Mouse (Mus musculus): ENCODE data around the gene Olfr1015. TPM values are rescaled to one million over a fixed set of nuclear protein-coding genes. Genes with fewer than 3 reads are reported as not detected.

The Olfr1015 gene
- total RNA-seq (2023): not detected in 2 replicates

DNA sequence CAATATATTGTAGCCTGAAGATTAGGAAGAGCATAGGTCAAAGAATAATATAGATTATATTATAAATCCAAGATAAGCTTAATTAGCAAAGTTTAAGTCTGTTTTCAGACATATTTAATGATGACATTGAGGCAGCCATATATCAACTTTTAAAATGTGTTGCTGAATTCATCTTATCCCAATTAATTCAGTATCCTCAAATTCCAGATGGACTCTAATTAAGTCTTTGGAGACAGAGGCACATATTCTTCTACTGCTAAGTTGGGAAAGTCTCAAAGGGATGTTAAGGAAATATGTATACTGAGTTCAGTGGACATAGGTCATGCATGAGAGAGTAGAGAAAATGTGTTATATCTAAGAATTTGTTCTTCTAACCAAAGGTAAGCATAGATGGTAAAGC, at the start of gene Olfr1015:
Gene Olfr1015 (plus strand): TSS at position 301 of the 400 bp plus-strand sequence.

DNA sequence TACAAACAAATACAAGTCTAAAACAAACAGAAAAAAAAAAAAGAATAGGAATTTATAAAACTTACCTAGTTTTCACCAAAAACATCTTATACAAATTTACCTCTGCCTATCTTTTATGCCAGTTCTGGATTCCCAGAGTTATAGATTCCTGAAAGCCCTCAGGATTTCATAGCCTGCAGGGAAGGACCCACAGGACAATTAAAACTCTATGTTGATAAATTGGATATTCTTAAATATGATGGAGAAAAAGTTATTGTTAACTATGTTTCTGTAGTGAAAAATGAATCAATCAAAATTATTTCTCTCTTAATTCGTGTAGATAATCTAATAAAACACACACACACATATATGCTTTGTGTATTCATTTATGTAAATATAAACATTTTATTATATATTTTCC, 19.2 kb upstream of the Olfr1015 start, which contains the start of gene Olfr1012:
Gene Olfr1012 (minus strand): TSS at position 101 of the 400 bp plus-strand sequence.

DNA sequence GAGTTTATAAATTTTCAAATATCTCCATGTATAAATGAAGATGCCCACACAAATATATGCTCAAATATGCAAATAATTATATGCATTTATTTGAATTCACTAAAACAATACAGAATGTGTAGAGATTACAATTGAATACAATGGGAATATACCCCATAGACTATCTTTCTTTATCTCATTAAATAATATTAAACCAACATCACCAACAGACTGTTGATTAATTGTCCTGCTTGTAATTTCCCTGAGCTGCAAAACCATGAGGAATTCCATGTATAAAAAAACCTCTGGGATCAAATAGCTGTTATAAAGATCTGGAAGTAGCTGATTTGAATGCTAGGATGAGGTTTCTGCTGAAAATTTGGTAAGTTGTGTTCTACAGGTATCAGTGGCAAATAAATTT, 15.0 kb upstream of the Olfr1015 start, which contains the start of gene Olfr1013:
Gene Olfr1013 (plus strand): TSS at position 301 of the 400 bp plus-strand sequence.

DNA sequence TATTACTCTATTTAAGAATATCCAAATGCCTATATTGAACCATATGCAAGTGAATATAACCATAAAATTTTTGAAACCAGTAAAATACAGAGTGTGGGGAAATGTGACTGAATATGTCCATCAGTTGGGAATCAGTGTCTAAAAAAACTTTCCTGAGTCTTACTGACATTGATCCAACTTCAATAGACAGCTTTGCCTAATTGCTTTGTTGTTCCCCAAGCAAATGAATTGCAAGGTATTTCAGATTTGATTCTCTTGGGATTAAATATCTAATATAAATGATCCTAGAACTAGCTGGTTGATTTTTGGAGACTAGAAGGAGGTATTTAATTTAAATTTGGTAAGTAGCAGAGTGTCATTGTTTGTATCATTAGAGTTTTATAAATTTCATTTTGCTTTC, 9.4 kb upstream of the Olfr1015 start, which contains the start of gene Olfr1014:
Gene Olfr1014 (plus strand): TSS at position 301 of the 400 bp plus-strand sequence.

DNA sequence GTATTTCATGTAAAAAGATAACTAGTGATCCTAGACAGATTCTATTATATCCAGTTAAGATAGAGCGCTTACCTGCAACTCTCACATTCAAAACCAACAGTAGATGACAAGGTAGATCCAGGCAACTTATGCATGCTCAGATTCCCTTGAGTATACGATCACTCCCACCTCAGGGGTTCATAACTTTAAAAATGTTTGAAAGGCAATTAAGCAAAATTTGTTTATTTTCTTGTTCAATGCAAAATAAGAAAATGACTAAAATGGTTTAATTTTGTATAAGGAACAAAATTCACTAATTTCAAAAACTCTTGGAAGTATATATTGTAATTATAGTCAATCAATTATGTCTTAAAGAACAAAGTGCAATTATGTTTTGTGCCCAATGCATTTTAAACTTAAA, 20.6 kb downstream of the Olfr1015 start, which contains the start of gene Olfr1016:
Gene Olfr1016 (minus strand): TSS at position 101 of the 400 bp plus-strand sequence.

DNA sequence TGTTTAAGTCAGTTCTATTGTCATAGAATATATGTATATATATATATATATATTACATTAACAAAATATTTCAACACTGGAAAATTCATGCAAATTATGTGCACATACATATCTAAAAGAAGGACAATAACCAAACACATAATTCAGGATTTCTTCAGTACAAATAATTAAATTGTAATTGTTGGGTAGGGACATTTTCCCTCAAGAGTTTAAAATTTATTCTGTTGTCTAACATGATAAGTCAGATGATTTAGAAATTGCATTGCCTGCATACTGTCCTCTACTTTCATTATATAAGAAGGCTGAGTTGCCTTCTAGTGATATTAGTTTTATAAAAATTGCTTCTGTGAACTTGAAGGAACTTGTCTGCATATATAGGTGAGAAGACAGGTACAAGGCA, 36.4 kb downstream of the Olfr1015 start, which contains the start of gene Olfr1018:
Gene Olfr1018 (plus strand): TSS at position 301 of the 400 bp plus-strand sequence.

Other genes starting within 250 kb of the Olfr1015 start
- gene Olfr996, start 202.8 kb upstream of the Olfr1015 start, total RNA-seq (2023): not detected in 2 replicates
- gene Olfr998, start 193.1 kb upstream of the Olfr1015 start, total RNA-seq (2023): not detected in 2 replicates
- gene Olfr1000, start 170.1 kb upstream of the Olfr1015 start, total RNA-seq (2023): not detected in 2 replicates
- gene Olfr1002, start 131.3 kb upstream of the Olfr1015 start, total RNA-seq (2023): not detected in 2 replicates
- not detected in 2 replicates for gene Olfr154, start 117.6 kb upstream of the Olfr1015 start, total RNA-seq (2023)
- not detected in 2 replicates for gene Olfr1006, start 103.2 kb upstream of the Olfr1015 start, total RNA-seq (2023)
- gene Olfr1008, start 92.6 kb upstream of the Olfr1015 start, total RNA-seq (2023): not detected in 2 replicates
- not detected in 2 replicates for gene Olfr1009, start 66.6 kb upstream of the Olfr1015 start, total RNA-seq (2023)
- gene Olfr1012, start 19.3 kb upstream of the Olfr1015 start, total RNA-seq (2023): not detected in 2 replicates
- gene Olfr1013, start 14.9 kb upstream of the Olfr1015 start, total RNA-seq (2023): not detected in 2 replicates
- not detected in 2 replicates for gene Olfr1014, start 9.3 kb upstream of the Olfr1015 start, total RNA-seq (2023)
- gene Olfr1016, start 20.5 kb downstream of the Olfr1015 start, total RNA-seq (2023): not detected in 2 replicates
- not detected in 2 replicates for gene Olfr1018, start 36.5 kb downstream of the Olfr1015 start, total RNA-seq (2023)
- not detected in 2 replicates for gene Olfr1019, start 63.5 kb downstream of the Olfr1015 start, total RNA-seq (2023)
- not detected in 2 replicates for gene Olfr1020, start 65.0 kb downstream of the Olfr1015 start, total RNA-seq (2023)
- not detected in 2 replicates for gene Olfr1022, start 86.6 kb downstream of the Olfr1015 start, total RNA-seq (2023)
- gene Olfr1023, start 103.6 kb downstream of the Olfr1015 start, total RNA-seq (2023): not detected in 2 replicates
- not detected in 2 replicates for gene Olfr1024, start 123.0 kb downstream of the Olfr1015 start, total RNA-seq (2023)
- not detected in 2 replicates for gene Olfr1025-ps1, start 133.2 kb downstream of the Olfr1015 start, total RNA-seq (2023)
- gene Olfr1026, start 139.5 kb downstream of the Olfr1015 start, total RNA-seq (2023): not detected in 2 replicates
- 0.13 TPM in 1 of 2 replicates, not detected in the other for gene Olfr1028, start 168.4 kb downstream of the Olfr1015 start, total RNA-seq (2023)
- gene Olfr1029, start 191.9 kb downstream of the Olfr1015 start, total RNA-seq (2023): not detected in 2 replicates
- not detected in 2 replicates for gene Olfr1030, start 197.3 kb downstream of the Olfr1015 start, total RNA-seq (2023)
- not detected in 2 replicates for gene Olfr1031, start 208.3 kb downstream of the Olfr1015 start, total RNA-seq (2023)
- not detected in 2 replicates for gene Olfr1032, start 223.5 kb downstream of the Olfr1015 start, total RNA-seq (2023)
- not detected in 2 replicates for gene Olfr1033, start 238.6 kb downstream of the Olfr1015 start, total RNA-seq (2023)

Data from neutrophil, adult 65 days (primary cell).